In the genomic region with DNA sequence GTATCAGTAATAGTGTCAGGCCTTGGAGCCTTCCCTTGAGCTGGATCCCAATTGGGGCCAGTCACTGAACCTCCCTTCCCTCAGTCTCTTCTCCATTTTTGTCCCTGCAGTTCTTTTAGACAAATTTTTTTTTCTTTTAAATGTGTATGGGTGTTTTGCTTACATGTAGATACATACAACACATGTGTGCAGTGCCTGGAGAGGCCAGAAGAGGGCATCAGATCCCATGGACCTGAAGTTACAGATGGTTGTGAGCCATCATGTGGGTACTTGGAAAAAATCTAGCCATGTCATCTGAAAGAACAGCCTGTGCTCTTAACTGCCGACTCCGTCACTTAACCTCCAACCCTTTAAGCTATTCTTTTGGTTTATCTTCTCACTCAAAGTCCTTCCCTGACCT, we compare ENCODE assay signal across 18 mouse cellular contexts.
"Had no signal": no experiment of that assay in that cellular context is flagged by ENCODE, and none has a peak within 500 bp of the region (broad histone marks: within the 10 kb centered on the region; RNA-seq: fewer than 3 reads in every experiment).

No protein-coding gene starts in this region.

- H3K36me3 ChIP-seq: limb, embryonic 10.5 days; limb, embryonic 13.5 days; liver, embryonic 12.5 days; liver, embryonic 15.5 days; midbrain, embryonic 10.5 days; midbrain, embryonic 13.5 days had no signal

- ATAC-seq: intestine, postnatal 0 days; liver, embryonic 12.5 days; midbrain, embryonic 13.5 days; midbrain, embryonic 16.5 days had no signal

- DNase-seq: kidney, adult 9 months; kidney, postnatal 14 days; liver; lung, adult 18-20 months; lung, postnatal 14 days; right cerebral cortex, postnatal 4 days; thymus, postnatal 25 days had no signal

- H3K4me1 ChIP-seq: limb, embryonic 10.5 days; limb, embryonic 13.5 days; liver, embryonic 12.5 days; liver, embryonic 15.5 days; megakaryocyte, embryonic 14.5 days; midbrain, embryonic 10.5 days; midbrain, embryonic 13.5 days had no signal

- H3K27ac ChIP-seq: limb, embryonic 10.5 days; limb, embryonic 13.5 days; liver, embryonic 12.5 days; liver, embryonic 15.5 days; macrophage; midbrain, embryonic 10.5 days; midbrain, embryonic 13.5 days had no signal

- H3K9me3 ChIP-seq: limb, embryonic 10.5 days; liver, embryonic 12.5 days; liver, embryonic 15.5 days; midbrain, embryonic 13.5 days had no signal

- H3K27me3 ChIP-seq: limb, embryonic 13.5 days; liver, embryonic 12.5 days; liver, embryonic 15.5 days; megakaryocyte, embryonic 14.5 days; midbrain, embryonic 13.5 days had no signal

- H3K4me3 ChIP-seq: limb, embryonic 10.5 days; limb, embryonic 13.5 days; liver, embryonic 12.5 days; liver, embryonic 15.5 days; megakaryocyte, embryonic 14.5 days; midbrain, embryonic 10.5 days; midbrain, embryonic 13.5 days; myocyte had no signal
